Mouse (Mus musculus) cerebellum, postnatal 14 days (tissue): ENCODE results near the gene Rgs6.
A peak's percentile ranks its signal among the peaks of the same experiment; 100 is the strongest.

Experiments
- DNase-seq, 2 experiments: peaks; one replicate each; pipeline ENCODE4 v3.0.0; 2021; ENCODE audit warnings: mixed read lengths in 2 of 2

Gene Rgs6

DNA sequence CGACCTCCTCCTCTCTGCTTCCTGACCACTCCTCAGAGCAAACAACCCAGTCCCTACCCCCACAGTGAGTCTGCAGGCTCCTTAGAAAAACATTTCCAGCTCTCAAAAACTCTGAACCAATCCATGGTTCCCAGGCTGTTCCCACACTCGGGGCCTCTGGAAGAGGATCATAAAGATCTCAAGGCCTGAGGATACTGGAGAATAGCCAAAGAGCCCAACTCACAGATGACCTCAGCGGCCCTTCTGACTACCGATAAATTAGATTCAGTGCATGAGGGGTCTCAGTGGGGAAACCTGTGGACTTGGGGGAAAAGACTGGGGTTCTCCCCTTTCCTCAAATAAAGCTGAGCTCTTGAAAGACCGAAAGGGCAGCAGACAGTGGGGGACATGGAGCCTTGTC lies 622.2 kb downstream of the Rgs6 start:
- no peak for DNase-seq

GRCm38 (mm10) chr12:83210735-83211134 lies 622.6 kb downstream of the Rgs6 start:
- DNase-seq = peak; percentile 71 to 88

GRCm38 (mm10) chr12:83211146-83211822 lies 623.2 kb downstream of the Rgs6 start:
- DNase-seq = peak; percentile 50 to 51
